Mouse (Mus musculus) erythroblast, embryonic 14.5 days (primary cell): ENCODE results near the gene Ghrh. TPM values are rescaled to one million over a fixed set of nuclear protein-coding genes. Genes with fewer than 3 reads are reported as not detected.

Experiments used
- H3K27me3 ChIP-seq: 2 replicates; pipeline ENCODE4 v1.6.1; 2012; ENCODE audit warnings: inconsistent platforms; ENCODE audit not compliant: control insufficient read depth
- H3K36me3 ChIP-seq: 2 replicates; pipeline ENCODE4 v1.6.1; 2012; ENCODE audit warnings: mild to moderate bottlenecking, inconsistent platforms; ENCODE audit not compliant: control insufficient read depth
- H3K4me1 ChIP-seq: 2 replicates; pipeline ENCODE4 v1.6.1; 2012; ENCODE audit warnings: inconsistent platforms; ENCODE audit not compliant: control insufficient read depth
- H3K4me3 ChIP-seq: replicated peaks from 2 replicates; pipeline ENCODE3; 2012; ENCODE audit warnings: moderate library complexity, mild to moderate bottlenecking, inconsistent platforms
- H3K9me3 ChIP-seq: 2 replicates; pipeline ENCODE4 v1.6.1; 2012; ENCODE audit warnings: low read length, inconsistent platforms, mixed read lengths; ENCODE audit not compliant: control insufficient read depth
- GATA1 ChIP-seq: IDR thresholded peaks from 2 replicates; pipeline ENCODE4 v1.6.1; 2012; ENCODE audit warnings: low read length, inconsistent platforms, mixed read lengths
- TAL1 ChIP-seq: IDR thresholded peaks from 3 replicates; pipeline ENCODE4 v1.6.1; 2012; ENCODE audit warnings: low read length, inconsistent platforms, mixed read lengths
- polyA plus RNA-seq: library from polyadenylated mRNA; stranded (reverse); fragments of >175 nt; gene quantifications from 2 replicates; pipeline ENCODE4 v1.2.3, GENCODE M21; 2012

Gene Ghrh
- polyA plus RNA-seq, 1 experiment = not detected

GRCm38 (mm10) chr2:157338663-157339062, 8.6 kb downstream of the Ghrh start:
- H3K4me1 ChIP-seq = no peaks in the 10 kb centered on the region; the same call in 1 of the 2 replicates
- H3K27me3 ChIP-seq = no peaks in the 10 kb centered on the region; the same call in 1 of the 2 replicates
- H3K36me3 ChIP-seq = no peaks in the 10 kb centered on the region
- no peak for TF ChIP-seq TAL1
- TF ChIP-seq GATA1 = no peak
- no peak overlapping the region for H3K4me3 ChIP-seq
- H3K9me3 ChIP-seq = no peaks in the 10 kb centered on the region

GRCm38 (mm10) chr2:157332059-157332458, 15.2 kb downstream of the Ghrh start:
- TF ChIP-seq GATA1 (no peak), TAL1 (no peak)
- no peak overlapping the region for H3K4me3 ChIP-seq

DNA sequence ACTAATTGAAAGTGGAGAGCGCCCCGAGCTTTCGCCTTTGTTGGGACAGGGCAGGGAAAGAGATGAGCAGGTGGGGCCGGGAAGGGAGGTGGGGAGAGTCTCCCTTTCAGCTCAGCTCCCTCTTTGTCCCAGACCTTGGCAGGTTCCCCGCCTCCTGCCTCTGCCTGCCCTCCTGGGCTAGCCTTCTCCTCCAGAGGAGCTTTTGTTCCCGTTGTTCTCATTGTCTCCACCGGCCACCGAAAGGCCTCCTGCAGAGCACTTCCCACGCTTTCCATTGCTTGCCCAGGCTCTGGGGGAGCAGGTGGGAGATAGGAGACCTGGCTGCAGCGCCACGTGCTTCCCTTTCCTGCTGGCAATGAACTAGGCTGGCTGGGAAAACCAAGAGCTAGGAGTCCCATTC, 18.7 kb downstream of the Ghrh start:
- TF ChIP-seq GATA1 (no peak), TAL1 (no peak)
- Histone ChIP-seq H3K36me3 (peaks cover 53% of the 10 kb centered on the region), H3K4me3 (no peak overlapping the region)

More at GRCm38 (mm10) chr2:157332059-157332458, 15.2 kb downstream of the Ghrh start:
- Histone ChIP-seq H3K36me3 (peaks cover 18% of the 10 kb centered on the region), H3K9me3 (no peaks in the 10 kb centered on the region), H3K27me3 (no peaks in the 10 kb centered on the region; the same call in 1 of the 2 replicates), H3K4me1 (peaks cover 6% of the 10 kb centered on the region)

GRCm38 (mm10) chr2:157328106-157328505, 19.2 kb downstream of the Ghrh start:
- Histone ChIP-seq H3K36me3 (peaks cover 58% of the 10 kb centered on the region), H3K4me3 (no peak overlapping the region), H3K4me1 (peaks cover 6% of the 10 kb centered on the region), H3K9me3 (no peaks in the 10 kb centered on the region), H3K27me3 (no peaks in the 10 kb centered on the region)
- no peak for TF ChIP-seq GATA1
- no peak for TF ChIP-seq TAL1

More for the DNA sequence above, 18.7 kb downstream of the Ghrh start:
- Histone ChIP-seq H3K4me1 (peaks cover 6% of the 10 kb centered on the region), H3K9me3 (no peaks in the 10 kb centered on the region), H3K27me3 (no peaks in the 10 kb centered on the region)

- H3K9me3 ChIP-seq = no peaks in the 10 kb centered on the region
- no peaks in the 10 kb centered on the region for H3K27me3 ChIP-seq
- H3K36me3 ChIP-seq = peaks cover 86% of the 10 kb centered on the region
- H3K4me3 ChIP-seq = no peak overlapping the region
- no peak for TF ChIP-seq GATA1
- no peak for TF ChIP-seq TAL1
- H3K4me1 ChIP-seq = peaks cover 6% of the 10 kb centered on the region
Observed at GRCm38 (mm10) chr2:157325238-157325637, 22.1 kb downstream of the Ghrh start.

DNA sequence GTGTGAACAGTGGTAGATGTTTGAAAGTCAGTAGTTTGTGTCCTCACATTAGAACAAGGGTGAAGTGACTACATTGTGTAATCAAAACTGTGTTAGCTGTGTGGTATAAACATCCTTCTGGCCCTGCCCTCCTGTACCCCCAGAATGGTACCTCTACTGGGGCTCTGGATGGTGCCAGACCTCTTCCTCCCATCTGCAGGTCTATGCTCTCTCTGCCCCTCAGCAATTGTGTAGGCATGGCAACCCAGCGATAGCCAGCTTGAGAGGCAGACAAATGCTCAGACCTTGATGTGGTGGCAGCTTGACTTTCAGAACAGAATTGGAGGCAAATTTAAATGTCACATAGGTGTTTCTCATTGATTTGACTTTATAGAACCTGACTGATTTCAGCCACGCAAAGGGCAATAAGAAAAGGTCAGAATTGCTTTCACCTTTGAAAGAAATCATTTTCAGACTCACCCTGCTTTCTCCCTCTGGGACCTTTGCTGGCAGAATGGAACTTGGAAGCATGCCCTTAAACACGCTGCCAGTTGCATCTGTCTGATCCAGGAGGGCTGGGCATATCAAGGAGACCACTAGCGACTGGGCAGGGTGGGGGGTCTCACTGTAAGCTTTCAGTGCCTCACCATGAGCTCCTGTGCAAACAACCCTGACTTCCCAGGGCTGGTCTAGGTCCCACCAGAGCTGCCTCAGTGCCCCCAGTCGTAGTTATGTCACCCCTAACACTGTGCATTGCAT, 25.1 kb downstream of the Ghrh start:
- H3K4me1 ChIP-seq = no peaks in the 10 kb centered on the region
- no peaks in the 10 kb centered on the region for H3K27me3 ChIP-seq
- no peak for TF ChIP-seq GATA1
- TF ChIP-seq TAL1 = no peak
- H3K36me3 ChIP-seq = peaks cover 93% of the 10 kb centered on the region
- no peaks in the 10 kb centered on the region for H3K9me3 ChIP-seq
- H3K4me3 ChIP-seq = no peak overlapping the region

- H3K4me1 ChIP-seq = no peaks in the 10 kb centered on the region
- peaks cover 93% of the 10 kb centered on the region for H3K36me3 ChIP-seq
- H3K9me3 ChIP-seq = no peaks in the 10 kb centered on the region
- H3K4me3 ChIP-seq = no peak overlapping the region
- TF ChIP-seq GATA1 (no peak), TAL1 (no peak)
- H3K27me3 ChIP-seq = no peaks in the 10 kb centered on the region
Observed at GRCm38 (mm10) chr2:157320886-157321285, 26.4 kb downstream of the Ghrh start.

DNA sequence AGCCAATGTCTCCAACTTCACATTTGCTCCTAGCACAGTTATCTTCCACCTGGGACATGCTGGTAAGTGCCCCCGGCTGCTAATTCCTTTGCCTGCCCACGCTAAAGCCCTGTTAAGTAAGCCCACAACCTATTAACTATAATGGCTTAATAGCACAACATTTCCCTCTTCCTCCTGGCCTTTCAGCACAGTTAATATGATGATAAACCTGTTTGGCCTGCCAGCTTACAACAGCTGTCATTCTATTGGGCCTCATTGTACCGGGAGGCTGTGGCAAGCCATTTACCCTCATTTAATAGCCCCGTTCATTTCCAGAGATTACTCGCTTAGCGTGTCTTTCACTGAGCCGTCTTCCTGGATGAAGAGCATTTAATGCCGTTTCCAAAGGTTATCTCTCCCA, 27.2 kb downstream of the Ghrh start:
- no peaks in the 10 kb centered on the region for H3K4me1 ChIP-seq
- peaks cover 93% of the 10 kb centered on the region for H3K36me3 ChIP-seq
- no peaks in the 10 kb centered on the region for H3K9me3 ChIP-seq
- H3K4me3 ChIP-seq = no peak overlapping the region
- H3K27me3 ChIP-seq = no peaks in the 10 kb centered on the region
- TF ChIP-seq TAL1 = no peak
- TF ChIP-seq GATA1 = no peak

DNA sequence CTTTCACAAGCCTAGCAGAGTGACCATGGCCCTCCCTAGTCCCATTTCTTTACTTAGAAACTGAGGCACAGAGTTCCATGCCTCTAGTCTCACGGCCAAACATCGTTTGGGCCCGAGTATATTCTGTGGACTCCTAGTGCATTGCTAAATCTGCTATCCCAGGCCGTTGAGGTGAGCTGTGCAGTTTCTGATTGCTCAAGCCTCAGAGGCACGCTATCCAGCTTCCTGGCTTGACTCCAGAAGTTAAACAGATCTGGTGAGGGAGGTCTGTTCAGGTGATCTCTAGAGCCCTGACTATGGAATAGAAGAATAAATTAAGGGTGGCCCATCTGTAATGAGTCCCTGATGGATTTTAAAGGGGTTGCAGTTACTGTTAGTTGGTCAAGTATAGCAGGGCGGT, 30.1 kb downstream of the Ghrh start:
- Histone ChIP-seq H3K4me3 (no peak overlapping the region), H3K4me1 (no peaks in the 10 kb centered on the region), H3K27me3 (no peaks in the 10 kb centered on the region), H3K36me3 (peaks cover 93% of the 10 kb centered on the region), H3K9me3 (no peaks in the 10 kb centered on the region)
- TF ChIP-seq TAL1 (no peak), GATA1 (no peak)
